Mouse (Mus musculus) forebrain, embryonic 12.5 days (tissue): ENCODE measurements at regions not wholly inside any gene's neighbourhood (a gene's known extent, or its start where the extent isn't known, plus 50 kb on each side); places are given as distances from the start of the nearest gene placed in this dataset.
A peak's percentile ranks its signal among the peaks of the same experiment; 100 is the strongest.

ENCODE experiments used
- ATAC-seq: fragments of 200-750 bp; cut with Nextera tagmentation; 2 replicates; pipeline ENCODE4 v1.8.0; 2017; ENCODE audit warnings: moderate TSS enrichment; ENCODE audit not compliant: low FRiP score
- H3K27ac ChIP-seq: fragments of 300-500 bp; sonication (generic); 2 replicates; pipeline ENCODE4 v1.5.1; 2016; ENCODE audit warnings: mild to moderate bottlenecking
- H3K27me3 ChIP-seq: fragments of 300-500 bp; sonication (generic); 2 replicates; pipeline ENCODE4 v1.6.1; 2016; ENCODE audit warnings: mild to moderate bottlenecking
- H3K36me3 ChIP-seq: fragments of 300-500 bp; sonication (generic); replicated peaks from 2 replicates; pipeline ENCODE4 v1.6.1; 2016; ENCODE audit warnings: mild to moderate bottlenecking
- H3K4me1 ChIP-seq: fragments of 300-500 bp; sonication (generic); 2 replicates; pipeline ENCODE4 v1.6.1; 2016
- H3K4me2 ChIP-seq: fragments of 300-500 bp; sonication (generic); 2 replicates; pipeline ENCODE4 v1.6.1; 2016; ENCODE audit warnings: mild to moderate bottlenecking, moderate library complexity
- H3K4me3 ChIP-seq: fragments of 300-500 bp; sonication (generic); replicated peaks from 2 replicates; pipeline ENCODE4 v1.5.1; 2016; ENCODE audit warnings: mild to moderate bottlenecking
- H3K9ac ChIP-seq: fragments of 300-500 bp; sonication (generic); 2 replicates; pipeline ENCODE4 v1.6.1; 2016; ENCODE audit warnings: mild to moderate bottlenecking
- H3K9me3 ChIP-seq: fragments of 300-500 bp; sonication (generic); 2 replicates; pipeline ENCODE4 v1.6.1; 2016
- WGBS: fragments of 180-500 bp; shearing (Covaris S2); methylation state at CpG from one replicate; pipeline ENCODE4 v1.1.7; 2016; 5-methylcytosine and 5-hydroxymethylcytosine counted together

DNA sequence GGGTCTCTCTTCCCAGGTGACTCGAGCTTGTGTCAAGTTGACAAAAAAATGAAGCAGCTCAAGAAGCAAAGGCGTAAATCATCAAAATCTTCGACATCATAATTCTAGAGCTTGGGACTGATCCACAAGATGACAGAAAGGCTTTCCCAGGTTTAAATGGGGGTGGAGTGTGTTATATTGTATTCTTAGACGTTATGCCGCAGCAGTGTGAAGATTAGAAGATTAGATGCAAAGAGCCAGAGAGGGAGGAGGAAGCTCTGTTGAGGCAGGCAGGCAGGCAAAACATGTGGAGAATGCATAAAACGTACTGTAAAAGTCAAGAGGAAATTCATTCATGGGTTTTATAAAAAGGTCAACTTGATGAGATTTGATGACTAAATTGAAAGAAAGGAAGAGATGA, 708.7 kb upstream of the Tmpo start:
- Histone ChIP-seq H3K4me1 (0 out of 2 replicates have a peak, but pooled peaks cover 2% of the 10 kb centered on the region), H3K36me3 (no peaks in the 10 kb centered on the region), H3K9ac (no peak overlapping the region), H3K4me3 (no peak overlapping the region), H3K27me3 (no peaks in the 10 kb centered on the region), H3K4me2 (no peak overlapping the region), H3K27ac (no peak overlapping the region), H3K9me3 (no peaks in the 10 kb centered on the region)
- 87% methylated on average over 6 of the region's 6 CpGs for WGBS
- no peak for ATAC-seq

DNA sequence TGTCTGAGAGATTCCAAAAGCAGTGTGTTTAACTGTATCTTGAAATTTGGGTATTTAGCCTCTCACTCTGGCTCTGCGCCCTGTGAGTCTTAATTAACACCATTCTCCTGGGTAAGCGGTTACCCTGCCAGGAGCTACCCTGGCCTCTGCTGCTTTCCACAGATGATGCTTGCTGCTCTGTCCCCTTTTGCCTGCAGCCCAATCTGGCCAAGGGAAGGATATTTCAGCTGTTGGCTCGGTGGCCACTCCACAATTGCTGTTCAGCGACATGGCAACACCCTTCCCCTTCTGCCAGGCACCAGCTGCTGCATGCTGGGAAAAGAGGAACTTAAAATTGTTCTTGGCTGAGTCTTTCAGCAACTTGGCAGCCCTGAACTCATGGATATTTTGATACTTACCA, 707.4 kb upstream of the Tmpo start:
- Histone ChIP-seq H3K4me1 (0 out of 2 replicates have a peak, but pooled peaks cover 2% of the 10 kb centered on the region), H3K36me3 (no peaks in the 10 kb centered on the region), H3K27me3 (no peaks in the 10 kb centered on the region), H3K4me2 (no peak overlapping the region), H3K9ac (no peak overlapping the region), H3K4me3 (no peak overlapping the region), H3K9me3 (no peaks in the 10 kb centered on the region), H3K27ac (no peak overlapping the region)
- WGBS, result 69% methylated on average over 4 of the region's 4 CpGs
- ATAC-seq, result no peak

DNA sequence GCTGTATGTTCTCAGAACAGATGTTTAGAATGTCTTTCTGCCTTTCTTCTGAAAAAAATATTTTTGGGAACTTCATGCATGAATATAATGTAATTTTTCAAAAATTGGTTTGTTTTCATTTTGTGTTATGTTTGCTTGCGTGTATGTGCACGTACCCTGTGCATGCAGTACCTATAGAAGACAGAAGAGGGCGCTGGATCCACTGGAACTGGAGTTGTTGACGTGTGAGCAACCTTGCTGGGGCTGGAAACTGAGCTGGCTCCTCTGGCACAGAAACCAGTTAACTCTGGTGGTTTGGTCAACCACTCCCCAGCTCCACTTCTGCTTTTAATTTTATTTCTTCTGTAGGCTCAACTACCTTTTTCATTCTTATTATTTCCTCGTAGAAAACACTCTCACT, 702.0 kb upstream of the Tmpo start:
- no peak overlapping the region for H3K9ac ChIP-seq

DNA sequence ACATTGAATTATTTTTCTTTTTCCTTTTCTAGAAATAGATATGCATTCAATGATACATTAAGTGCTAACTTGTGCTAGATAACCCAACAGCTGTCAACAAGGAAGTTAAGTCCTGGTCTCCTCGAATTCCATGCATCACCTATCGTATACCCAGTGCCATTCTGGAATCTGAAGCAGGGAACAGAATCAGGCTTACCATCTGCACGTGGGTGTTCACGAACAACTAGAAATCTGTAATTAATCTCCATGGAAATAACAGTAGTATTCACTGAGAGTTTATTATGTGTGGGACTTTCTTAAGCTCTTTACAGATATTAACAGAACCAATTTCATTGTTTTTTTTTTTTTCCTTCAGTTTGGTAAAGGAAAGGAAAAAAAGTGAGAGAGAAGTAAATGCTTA, 701.4 kb upstream of the Tmpo start:
- Histone ChIP-seq H3K27ac (no peak overlapping the region), H3K9me3 (no peaks in the 10 kb centered on the region), H3K4me1 (peaks cover 14% of the 10 kb centered on the region), H3K27me3 (no peaks in the 10 kb centered on the region), H3K4me3 (no peak overlapping the region), H3K36me3 (no peaks in the 10 kb centered on the region), H3K4me2 (no peak overlapping the region), H3K9ac (no peak overlapping the region)
- no peak for ATAC-seq
- WGBS, result 76% methylated on average over 4 of the region's 4 CpGs

More for the DNA sequence above, 702.0 kb upstream of the Tmpo start:
- H3K4me3 ChIP-seq, result no peak overlapping the region
- WGBS, result 62% methylated on average over 5 of the region's 5 CpGs
- no peaks in the 10 kb centered on the region for H3K36me3 ChIP-seq
- no peak for ATAC-seq
- no peaks in the 10 kb centered on the region for H3K9me3 ChIP-seq
- peaks cover 14% of the 10 kb centered on the region for H3K4me1 ChIP-seq
- no peaks in the 10 kb centered on the region for H3K27me3 ChIP-seq
- no peak overlapping the region for H3K4me2 ChIP-seq
- no peak overlapping the region for H3K27ac ChIP-seq

DNA sequence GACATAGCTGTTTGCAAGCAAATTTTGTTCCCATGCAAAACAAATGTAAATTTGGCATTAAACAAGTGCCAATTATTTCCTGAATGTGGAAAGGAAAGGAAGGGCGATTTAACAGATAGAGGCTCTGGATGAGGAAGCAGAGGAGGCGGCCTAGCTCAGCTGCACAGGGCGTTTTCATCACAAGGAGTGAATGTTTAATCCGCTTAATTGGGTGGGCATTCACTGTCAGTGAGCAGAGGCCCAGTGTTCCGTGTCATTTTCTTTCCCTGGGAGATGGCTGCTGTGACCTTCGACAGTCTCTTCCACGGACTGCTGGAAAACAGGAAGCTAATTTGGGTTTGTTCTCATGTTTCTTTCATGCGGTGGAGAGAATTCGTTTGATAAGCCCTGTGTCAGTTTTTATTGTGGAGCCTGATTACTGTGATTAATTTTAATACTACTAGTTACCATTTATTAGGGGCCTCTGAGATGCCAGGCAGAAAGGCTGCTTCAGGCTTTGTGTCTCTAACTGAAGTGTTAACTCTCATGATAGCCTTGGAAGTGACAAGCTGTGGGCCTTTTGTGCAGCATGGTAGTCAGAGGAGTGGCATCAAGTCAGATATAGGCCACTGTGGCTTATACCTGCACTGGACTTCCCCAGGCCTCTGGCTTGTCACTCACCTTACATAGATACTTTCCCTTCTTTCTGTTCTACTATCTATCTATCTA, 700.6 kb upstream of the Tmpo start:
- Histone ChIP-seq H3K36me3 (no peaks in the 10 kb centered on the region), H3K4me2 (no peak overlapping the region), H3K27me3 (no peaks in the 10 kb centered on the region), H3K4me3 (no peak overlapping the region), H3K27ac (peak overlapping the region; percentile 65), H3K9ac (no peak overlapping the region), H3K9me3 (no peaks in the 10 kb centered on the region), H3K4me1 (peaks cover 14% of the 10 kb centered on the region)
- 7% methylated on average over 9 of the region's 9 CpGs for WGBS
- ATAC-seq, result peak; percentile 87

DNA sequence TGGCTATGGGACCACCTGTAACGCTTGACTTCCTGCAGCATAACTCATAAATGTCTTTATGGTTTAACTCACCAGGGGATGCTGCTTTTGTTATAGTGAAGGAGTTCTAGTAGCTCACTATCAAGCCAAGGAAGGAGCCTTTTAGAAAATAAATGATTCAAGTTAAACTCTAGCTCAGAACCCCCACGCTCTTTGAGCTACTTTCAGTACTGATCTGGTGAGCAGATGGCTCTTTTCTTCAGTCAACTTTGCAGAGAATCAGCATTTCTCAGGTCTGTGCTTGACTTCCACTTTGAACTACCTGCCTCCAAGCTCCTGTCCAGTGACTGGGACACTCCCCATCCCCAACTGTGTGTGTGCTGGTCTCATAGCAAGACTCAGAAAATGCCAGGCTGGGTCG, 694.3 kb upstream of the Tmpo start:
- no peak for ATAC-seq
- 91% methylated on average over 3 of the region's 3 CpGs for WGBS
- Histone ChIP-seq H3K4me3 (no peak overlapping the region), H3K4me1 (no peaks in the 10 kb centered on the region), H3K36me3 (no peaks in the 10 kb centered on the region), H3K27ac (no peak overlapping the region), H3K9me3 (no peaks in the 10 kb centered on the region), H3K4me2 (no peak overlapping the region), H3K27me3 (no peaks in the 10 kb centered on the region), H3K9ac (no peak overlapping the region)

DNA sequence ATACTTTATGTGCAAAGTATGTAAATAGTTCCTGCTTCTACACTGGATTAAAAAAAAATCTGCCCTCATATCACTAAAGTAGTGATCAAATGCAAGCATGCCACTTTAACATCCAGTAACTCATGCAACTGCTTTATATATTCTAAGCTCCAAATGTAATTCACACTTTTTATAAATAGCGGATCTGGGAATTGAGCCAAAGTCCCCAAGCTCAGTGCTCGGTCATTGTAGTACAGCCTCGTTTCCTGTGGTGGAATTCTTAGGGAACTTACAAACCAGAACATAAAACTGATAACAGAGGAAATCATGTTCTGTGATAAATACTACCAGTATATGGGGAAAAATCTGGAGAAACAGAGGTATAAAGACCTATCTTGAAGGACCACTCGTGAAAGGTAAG, 690.1 kb upstream of the Tmpo start:
- no peak overlapping the region for H3K4me2 ChIP-seq
- no peak for ATAC-seq

DNA sequence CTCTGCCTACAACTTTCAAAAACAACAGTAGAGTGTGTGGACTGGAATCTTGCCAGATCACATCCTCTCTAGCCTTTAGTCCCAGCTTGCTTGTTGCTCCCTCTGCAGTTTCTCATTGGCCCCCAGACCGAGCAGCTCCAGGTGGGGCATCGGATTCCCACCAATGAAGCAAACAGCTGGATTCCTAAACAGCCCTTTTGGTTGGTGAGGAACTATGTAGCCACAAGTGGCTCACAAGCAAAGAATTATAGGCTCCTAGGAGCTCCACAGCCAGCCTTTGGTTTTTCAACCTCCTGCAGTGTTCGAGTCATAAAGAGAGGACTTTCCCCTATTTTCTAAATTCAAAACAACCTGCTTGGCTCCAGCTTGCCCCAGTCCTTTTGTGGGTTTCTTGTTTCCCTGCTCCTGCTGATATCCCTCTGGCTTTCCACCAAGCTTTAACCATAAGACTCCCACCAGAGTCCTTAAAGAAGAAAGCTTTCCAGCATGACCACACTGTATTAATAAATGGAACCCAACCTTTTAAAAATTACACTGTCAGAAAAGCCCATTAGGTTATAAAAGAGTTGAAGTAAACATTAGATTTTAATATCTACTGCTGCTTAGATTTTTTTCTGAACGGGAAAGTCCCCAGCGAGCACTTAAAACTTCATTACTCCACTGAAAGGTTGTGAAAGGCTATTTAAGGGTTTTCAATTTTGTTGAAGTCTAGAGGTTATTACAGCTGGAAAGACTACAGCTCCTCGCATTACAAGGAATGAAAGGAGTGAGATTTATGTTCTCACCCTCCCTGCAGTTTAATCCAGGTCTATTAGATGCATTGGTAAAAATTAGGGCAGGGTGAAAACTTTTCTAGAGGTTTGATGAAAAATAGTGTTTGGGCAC, 677.8 kb upstream of the Tmpo start:
- no peak overlapping the region for H3K9ac ChIP-seq
- ATAC-seq, result no peak
- H3K36me3 ChIP-seq, result no peaks in the 10 kb centered on the region
- H3K27me3 ChIP-seq, result no peaks in the 10 kb centered on the region
- H3K9me3 ChIP-seq, result no peaks in the 10 kb centered on the region
- H3K27ac ChIP-seq, result no peak overlapping the region
- 33% methylated on average over 6 of the region's 6 CpGs for WGBS
- no peak overlapping the region for H3K4me2 ChIP-seq
- no peak overlapping the region for H3K4me3 ChIP-seq
- 0 out of 2 replicates have a peak, but pooled peaks cover 4% of the 10 kb centered on the region for H3K4me1 ChIP-seq

More for the DNA sequence above, 690.1 kb upstream of the Tmpo start:
- Histone ChIP-seq H3K9me3 (no peaks in the 10 kb centered on the region), H3K4me1 (no peaks in the 10 kb centered on the region), H3K27me3 (no peaks in the 10 kb centered on the region), H3K9ac (no peak overlapping the region), H3K36me3 (no peaks in the 10 kb centered on the region), H3K27ac (no peak overlapping the region), H3K4me3 (no peak overlapping the region)
- WGBS, result 73% methylated on average over 4 of the region's 4 CpGs

DNA sequence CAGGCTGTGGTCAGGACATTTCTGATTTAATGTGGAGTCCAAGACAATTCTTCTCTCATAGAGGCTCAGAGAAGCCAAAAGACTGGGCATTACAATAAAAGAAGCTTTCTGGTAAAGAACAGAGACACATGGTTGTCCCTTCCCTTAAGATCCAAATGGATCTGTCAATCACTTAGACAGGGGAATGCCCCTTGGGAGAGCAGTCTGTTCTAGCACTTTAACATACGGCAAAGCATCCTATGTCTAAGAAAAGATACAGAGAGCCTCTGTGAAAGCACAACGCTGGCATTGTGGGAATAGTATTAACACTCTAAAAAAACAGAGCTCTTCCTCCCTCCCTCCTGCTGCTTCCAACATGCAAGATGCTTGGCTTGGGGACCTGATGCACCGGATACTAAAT, 646.0 kb upstream of the Tmpo start:
- H3K4me2 ChIP-seq, result no peak overlapping the region
- no peaks in the 10 kb centered on the region for H3K9me3 ChIP-seq
- ATAC-seq, result no peak
- no peaks in the 10 kb centered on the region for H3K36me3 ChIP-seq
- no peak overlapping the region for H3K9ac ChIP-seq
- WGBS, result 54% methylated on average over 3 of the region's 3 CpGs
- no peak overlapping the region for H3K4me3 ChIP-seq
- H3K27me3 ChIP-seq, result no peaks in the 10 kb centered on the region
- H3K4me1 ChIP-seq, result peaks cover 7% of the 10 kb centered on the region; the same call in 1 of the 2 replicates
- no peak overlapping the region for H3K27ac ChIP-seq

DNA sequence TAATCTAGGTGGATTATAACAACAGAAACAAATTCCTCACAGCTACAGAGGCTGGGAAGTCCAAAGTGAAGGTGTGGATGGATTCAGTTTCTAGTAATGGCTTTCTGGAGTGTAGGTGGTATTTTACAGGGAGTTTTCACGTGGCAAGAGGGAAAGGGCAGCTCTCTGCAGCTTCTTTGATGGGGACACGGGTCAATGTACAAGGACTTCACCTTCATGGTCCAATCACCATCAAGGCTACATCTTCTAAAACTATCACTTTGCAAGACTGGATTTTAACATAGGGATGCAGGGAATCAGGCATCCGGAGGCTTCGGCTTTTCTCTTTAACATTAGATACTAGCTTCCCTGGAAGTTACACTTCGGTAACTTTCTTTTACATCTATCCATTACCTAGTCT, 642.4 kb upstream of the Tmpo start:
- H3K4me1 ChIP-seq, result peaks cover 7% of the 10 kb centered on the region; the same call in 1 of the 2 replicates
- no peak overlapping the region for H3K4me2 ChIP-seq
- no peak for ATAC-seq
- no peaks in the 10 kb centered on the region for H3K27me3 ChIP-seq
- H3K9ac ChIP-seq, result no peak overlapping the region
- H3K9me3 ChIP-seq, result no peaks in the 10 kb centered on the region
- 95% methylated on average over 5 of the region's 5 CpGs for WGBS
- H3K36me3 ChIP-seq, result no peaks in the 10 kb centered on the region
- H3K4me3 ChIP-seq, result no peak overlapping the region
- H3K27ac ChIP-seq, result no peak overlapping the region

DNA sequence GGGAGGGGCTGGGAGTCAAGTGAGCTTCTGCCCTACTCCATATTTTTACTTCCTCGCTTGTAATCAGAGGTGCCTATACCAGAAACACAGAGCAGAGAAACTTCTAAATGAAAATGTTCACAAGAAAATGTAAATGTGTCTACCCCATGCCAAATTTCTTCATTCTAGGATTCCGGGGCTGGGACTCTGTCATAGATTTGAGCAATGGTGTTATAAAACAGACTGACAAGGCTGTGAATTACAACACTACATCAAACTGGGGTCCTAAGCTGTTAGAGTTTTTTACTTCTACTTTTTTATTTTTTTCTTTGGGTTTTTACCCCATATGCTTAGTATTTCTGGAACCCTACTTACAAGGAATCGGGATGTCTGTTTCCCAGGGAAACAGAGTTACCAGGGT, 623.8 kb upstream of the Tmpo start:
- H3K27me3 ChIP-seq, result no peaks in the 10 kb centered on the region
- no peak overlapping the region for H3K4me3 ChIP-seq
- H3K4me2 ChIP-seq, result no peak overlapping the region
- no peaks in the 10 kb centered on the region for H3K36me3 ChIP-seq
- ATAC-seq, result no peak
- WGBS, result 89% methylated on average over 3 of the region's 3 CpGs
- H3K27ac ChIP-seq, result no peak overlapping the region
- H3K9me3 ChIP-seq, result no peaks in the 10 kb centered on the region
- no peak overlapping the region for H3K9ac ChIP-seq
- no peaks in the 10 kb centered on the region for H3K4me1 ChIP-seq
